Mouse (Mus musculus): ENCODE results near the gene Glb1l2. TPM values are rescaled to one million over a fixed set of nuclear protein-coding genes. Genes with fewer than 3 reads are reported as not detected.

Gene Glb1l2
- not detected for polyA plus RNA-seq (2017; shearing (Covaris generic))

DNA sequence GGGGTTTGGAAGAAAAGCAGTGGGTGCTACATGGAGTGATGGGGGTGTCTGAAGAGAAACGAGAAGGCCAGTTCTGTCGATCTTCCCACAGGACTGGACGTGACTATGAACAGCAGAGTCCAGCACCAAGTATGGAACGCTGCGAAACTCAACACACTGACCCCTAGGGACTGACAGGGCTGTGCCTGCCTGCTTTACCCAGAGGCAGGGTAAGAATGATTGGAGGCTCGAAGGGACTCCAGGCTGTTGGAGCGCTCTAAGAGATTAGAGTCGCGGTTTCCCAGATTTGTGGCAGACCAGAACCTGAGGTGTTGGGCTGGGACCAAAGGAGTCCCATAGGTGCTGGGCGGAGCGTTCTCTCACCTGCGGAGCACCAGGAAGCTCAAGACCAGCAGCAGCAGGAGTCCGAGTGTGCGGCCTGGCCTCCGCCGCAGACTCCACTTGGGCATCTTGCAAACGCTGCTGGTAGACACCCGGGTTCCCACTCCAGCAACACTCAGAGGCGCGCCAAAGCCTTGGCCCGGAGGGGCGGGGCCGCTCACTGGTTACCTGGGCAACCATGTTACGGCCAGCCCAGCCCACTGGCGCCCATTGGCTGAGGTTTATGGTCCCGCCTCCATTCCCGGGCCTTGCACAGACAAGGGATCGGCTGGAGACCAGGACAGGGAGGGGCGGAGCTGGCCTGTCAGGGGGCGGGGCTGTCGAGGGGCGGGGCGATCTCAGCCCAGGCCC lies at the start of gene Glb1l2:
TSS of gene Glb1l2 (minus strand) at position 534 of the 732 bp plus-strand sequence.

DNA sequence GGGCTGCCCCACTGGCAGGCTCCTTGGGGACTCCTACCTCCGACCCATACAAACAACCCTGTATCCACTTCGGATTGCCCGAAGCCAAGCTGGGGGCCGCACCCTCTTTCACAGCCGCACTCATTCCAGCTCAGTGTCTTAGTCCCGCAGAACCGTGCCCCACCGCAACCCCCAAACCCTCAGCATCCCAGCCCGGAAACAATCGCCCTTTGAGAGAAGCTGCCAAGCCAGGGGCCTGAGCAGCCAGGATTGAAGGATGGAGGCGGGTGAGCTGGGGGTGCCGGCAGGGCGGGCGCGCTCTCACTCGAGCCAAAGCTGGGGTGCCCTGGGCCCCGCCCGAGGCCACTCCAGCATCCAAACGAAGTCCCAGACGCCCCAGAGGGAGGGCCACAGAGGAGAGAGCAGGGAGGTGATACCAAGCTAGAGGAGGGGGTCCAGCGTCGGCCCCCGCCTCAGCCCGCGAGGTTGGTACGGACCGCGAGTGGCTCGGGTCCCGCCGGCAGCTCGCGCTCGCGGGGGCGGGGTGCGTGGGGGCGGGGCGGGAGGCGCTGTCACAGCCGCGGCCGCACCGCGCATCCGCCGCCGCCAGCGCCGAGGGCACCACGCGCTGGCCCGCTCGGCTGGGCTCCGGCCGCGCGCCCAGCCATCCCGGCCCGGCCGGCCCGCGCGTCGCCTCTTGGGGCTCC lies 72.9 kb downstream of the Glb1l2 start, which contains the start of gene B3gat1:
TSS of gene B3gat1 (plus strand) at position 523 of the 686 bp plus-strand sequence.

Other genes with a start within 250 kb of the Glb1l2 start
- gene B3gat1, start 72.7 kb downstream of the Glb1l2 start, polyA plus RNA-seq (2017; shearing (Covaris generic)) = not detected
- gene Glb1l3, start 54.4 kb upstream of the Glb1l2 start, polyA plus RNA-seq (2017; shearing (Covaris generic)) = 0.15 TPM
- gene Gm1110, start 116.6 kb upstream of the Glb1l2 start, polyA plus RNA-seq (2017; shearing (Covaris generic)) = not detected
- 25.0 TPM for gene Acad8, start 193.1 kb upstream of the Glb1l2 start, polyA plus RNA-seq (2017; shearing (Covaris generic))
- gene Thyn1, start 193.2 kb upstream of the Glb1l2 start, polyA plus RNA-seq (2017; shearing (Covaris generic)) = 46.2 TPM
- 50.4 TPM for gene Vps26b, start 223.6 kb upstream of the Glb1l2 start, polyA plus RNA-seq (2017; shearing (Covaris generic))
- 28.5 TPM for gene Ncapd3, start 223.7 kb upstream of the Glb1l2 start, polyA plus RNA-seq (2017; shearing (Covaris generic))